Mouse (Mus musculus): ENCODE measurements around the gene Mettl16. TPM values are rescaled to one million over a fixed set of nuclear protein-coding genes. Genes with fewer than 3 reads are reported as not detected.
A peak's percentile ranks its signal among the peaks of the same experiment; 100 is the strongest.

Mettl16 gene
- polyA plus RNA-seq, 1 experiment from 2014 or later = 32.1 TPM

DNA sequence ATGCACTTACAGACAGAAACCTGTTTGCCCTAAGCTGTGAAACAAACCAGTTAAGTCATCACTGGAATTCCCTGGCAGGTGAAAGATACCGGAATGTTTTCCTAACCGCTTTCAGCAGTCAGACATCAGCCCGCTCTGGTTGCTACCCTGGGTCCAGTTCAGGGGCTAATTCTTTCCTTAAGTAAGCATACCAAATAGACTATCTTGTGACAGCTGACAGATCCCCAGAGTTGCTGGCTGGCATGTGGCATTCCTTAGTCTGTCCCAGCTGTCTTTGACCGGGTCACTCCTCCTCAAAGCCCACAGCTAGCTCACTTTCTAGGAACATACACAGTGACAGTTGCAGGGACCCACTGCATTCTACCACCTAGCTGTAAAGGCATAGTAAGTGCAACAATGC is 22.6 kb upstream of the Mettl16 start:
- ATAC-seq = no peak
- Histone ChIP-seq H3K9me3 (replicated peaks; ENCODE audit: control insufficient read depth, low read length) (no peaks in the 10 kb centered on the region), H3K36me3 (ENCODE audit: control insufficient read depth, insufficient read depth, low read length) (no peaks in the 10 kb centered on the region), H3K27me3 (replicated peaks; ENCODE audit: control insufficient read depth, insufficient read depth, low read length) (no peaks in the 10 kb centered on the region), H3K9ac (ENCODE audit: low read length) (no peak overlapping the region), H3K4me2 (ENCODE audit: low read length) (no peak overlapping the region), H3K4me3 (ENCODE audit: low read depth, low read length) (no peak overlapping the region), H3K4me1 (ENCODE audit: control insufficient read depth, insufficient read depth, low read length) (0 out of 2 replicates have a peak, but pooled peaks cover 3% of the 10 kb centered on the region), H3K27ac (ENCODE audit: low read depth, low read length) (no peak overlapping the region)
- WGBS = 87% methylated on average over 4 of the region's 4 CpGs
- no peak for DNase-seq (ENCODE audit: low spot score)

DNA sequence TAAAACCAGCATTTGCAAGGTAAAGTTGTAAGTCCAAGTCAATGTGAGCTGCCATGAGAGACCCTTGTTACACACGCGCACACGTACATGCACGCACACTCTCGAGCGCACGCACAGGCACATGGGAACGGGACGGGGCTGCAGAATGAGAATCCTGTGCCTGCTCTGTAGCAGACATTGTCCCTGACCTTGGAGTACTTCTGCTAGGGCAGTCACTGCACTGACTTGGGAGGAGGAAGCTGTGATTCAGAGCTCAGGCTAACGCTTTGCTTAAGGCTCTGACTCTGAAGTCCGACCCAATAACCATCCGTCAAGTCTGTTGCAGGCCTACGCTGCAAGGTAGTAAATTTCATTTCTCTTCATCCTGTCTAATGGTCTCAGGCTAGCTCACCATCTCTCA is 21.4 kb upstream of the Mettl16 start:
- no peaks in the 10 kb centered on the region for H3K27me3 ChIP-seq (replicated peaks; ENCODE audit: control insufficient read depth, insufficient read depth, low read length)
- no peaks in the 10 kb centered on the region for H3K9me3 ChIP-seq (replicated peaks; ENCODE audit: control insufficient read depth, low read length)
- DNase-seq (ENCODE audit: low spot score) (no peak), ATAC-seq (no peak)
- H3K36me3 ChIP-seq (ENCODE audit: control insufficient read depth, insufficient read depth, low read length) = no peaks in the 10 kb centered on the region
- H3K9ac ChIP-seq (ENCODE audit: low read length) = no peak overlapping the region
- H3K27ac ChIP-seq (ENCODE audit: low read depth, low read length) = no peak overlapping the region
- 95% methylated on average over 13 of the region's 13 CpGs for WGBS
- H3K4me3 ChIP-seq (ENCODE audit: low read depth, low read length) = no peak overlapping the region
- 0 out of 2 replicates have a peak, but pooled peaks cover 3% of the 10 kb centered on the region for H3K4me1 ChIP-seq (ENCODE audit: control insufficient read depth, insufficient read depth, low read length)
- no peak overlapping the region for H3K4me2 ChIP-seq (ENCODE audit: low read length)

DNA sequence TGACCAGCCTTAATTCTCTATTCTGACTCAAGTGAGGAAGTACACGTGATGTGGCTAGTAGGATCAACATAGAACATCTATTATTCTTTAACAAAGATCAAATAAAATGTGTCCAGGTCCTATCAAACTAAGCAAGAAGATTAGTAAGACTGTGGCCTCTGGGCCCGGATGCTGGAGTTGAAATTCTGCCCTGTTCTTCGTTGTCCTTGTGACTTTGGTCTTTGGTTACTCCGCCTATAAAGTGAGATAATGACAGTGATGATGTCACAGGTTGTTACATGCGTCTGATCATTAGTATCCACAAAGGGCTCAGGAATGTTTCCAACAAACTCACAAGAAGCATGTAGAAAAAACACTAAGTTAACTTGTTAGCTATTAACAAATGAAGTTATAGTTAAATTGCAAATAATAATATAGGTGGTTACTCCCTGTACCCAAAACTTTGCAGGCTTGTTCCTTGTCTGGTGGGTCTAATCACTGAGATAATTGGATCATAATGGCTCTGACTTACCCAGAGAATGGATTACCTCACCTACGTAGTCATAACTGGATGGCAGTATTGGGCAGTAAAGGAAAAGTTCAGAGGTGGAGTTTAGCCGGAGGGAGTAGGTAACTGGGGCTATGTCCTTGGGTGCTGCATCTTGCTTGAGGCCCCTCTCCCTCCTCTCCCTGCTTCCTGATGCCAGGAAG is 19.8 kb upstream of the Mettl16 start:
- H3K9ac ChIP-seq (ENCODE audit: low read length) = no peak overlapping the region
- peak overlapping the region; percentile 73; the same call in 1 of the 2 replicates for H3K27ac ChIP-seq (ENCODE audit: low read depth, low read length)
- no peaks in the 10 kb centered on the region for H3K27me3 ChIP-seq (replicated peaks; ENCODE audit: control insufficient read depth, insufficient read depth, low read length)
- no peak overlapping the region for H3K4me3 ChIP-seq (ENCODE audit: low read depth, low read length)
- no peak for DNase-seq (ENCODE audit: low spot score)
- no peaks in the 10 kb centered on the region for H3K9me3 ChIP-seq (replicated peaks; ENCODE audit: control insufficient read depth, low read length)
- ATAC-seq = no peak
- H3K4me1 ChIP-seq (ENCODE audit: control insufficient read depth, insufficient read depth, low read length) = 0 out of 2 replicates have a peak, but pooled peaks cover 3% of the 10 kb centered on the region
- H3K4me2 ChIP-seq (ENCODE audit: low read length) = no peak overlapping the region
- WGBS = 74% methylated on average over 7 of the region's 7 CpGs
- H3K36me3 ChIP-seq (ENCODE audit: control insufficient read depth, insufficient read depth, low read length) = no peaks in the 10 kb centered on the region

DNA sequence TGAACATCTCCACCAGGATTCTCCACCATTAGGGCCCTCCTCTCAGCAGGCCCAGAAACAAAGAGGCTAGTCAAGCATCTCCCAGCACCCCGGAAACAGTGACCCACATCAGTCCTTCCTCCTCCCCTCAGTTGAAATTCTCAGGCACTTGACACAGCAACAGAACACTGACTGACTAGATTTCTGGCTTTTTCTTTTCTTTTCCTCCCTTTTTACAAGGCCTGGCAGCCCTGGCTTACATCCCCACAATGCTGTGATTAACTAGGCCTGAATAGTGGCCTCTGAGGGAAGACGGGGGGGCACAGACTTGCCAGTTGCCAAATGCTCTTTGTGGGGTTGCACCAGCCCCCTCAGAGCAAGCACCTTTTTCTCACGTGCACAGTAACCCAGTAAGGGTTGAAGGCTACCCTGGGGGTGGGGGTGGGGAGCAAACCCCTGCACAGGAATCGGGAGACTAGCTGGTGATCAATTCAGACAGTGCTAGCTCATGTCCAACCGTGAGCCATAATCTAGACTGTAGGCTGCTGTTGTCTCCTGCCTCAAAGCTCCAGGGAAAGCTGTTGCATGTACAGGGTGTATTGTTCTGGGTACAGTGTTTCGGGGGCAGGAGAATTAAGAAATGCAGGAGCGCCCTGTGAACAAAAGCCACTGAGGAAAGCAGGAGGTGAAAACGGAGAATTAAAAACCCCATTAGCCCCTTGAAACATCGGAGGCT is 19.1 kb upstream of the Mettl16 start:
- Histone ChIP-seq H3K27ac (ENCODE audit: low read depth, low read length) (peak overlapping the region; percentile 73), H3K36me3 (ENCODE audit: control insufficient read depth, insufficient read depth, low read length) (no peaks in the 10 kb centered on the region), H3K27me3 (replicated peaks; ENCODE audit: control insufficient read depth, insufficient read depth, low read length) (no peaks in the 10 kb centered on the region), H3K4me3 (ENCODE audit: low read depth, low read length) (no peak overlapping the region), H3K9ac (ENCODE audit: low read length) (peak overlapping the region; percentile 22; the same call in 1 of the 2 replicates), H3K4me2 (ENCODE audit: low read length) (peak overlapping the region; percentile 1; the same call in 1 of the 2 replicates), H3K9me3 (replicated peaks; ENCODE audit: control insufficient read depth, low read length) (no peaks in the 10 kb centered on the region), H3K4me1 (ENCODE audit: control insufficient read depth, insufficient read depth, low read length) (0 out of 2 replicates have a peak, but pooled peaks cover 3% of the 10 kb centered on the region)
- ATAC-seq = peak; percentile 57; the same call in 1 of the 2 replicates
- 8% methylated on average over 9 of the region's 9 CpGs for WGBS
- DNase-seq (ENCODE audit: low spot score) = peak; percentile 54

DNA sequence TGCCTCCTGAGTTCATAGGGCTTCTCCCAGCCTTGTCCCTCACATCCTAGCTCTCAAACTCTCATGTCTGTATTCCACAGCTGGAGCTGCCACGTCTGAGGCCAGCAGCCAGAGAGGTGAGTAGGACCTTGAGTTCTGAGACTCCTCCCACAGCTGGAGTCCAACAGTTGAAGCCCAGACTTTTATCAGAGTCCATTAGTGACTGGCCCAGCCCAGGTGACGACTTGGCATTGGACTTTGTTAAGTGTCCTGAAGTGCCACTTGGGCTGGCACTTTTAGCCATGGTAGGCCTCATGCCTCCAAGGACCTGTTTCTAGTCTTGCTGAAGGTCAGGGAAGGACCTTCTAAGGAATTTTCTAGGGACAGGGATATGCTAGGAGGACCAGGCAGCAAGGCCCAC is 14.0 kb upstream of the Mettl16 start:
- WGBS = 81% methylated on average over 2 of the region's 2 CpGs
- H3K9me3 ChIP-seq (replicated peaks; ENCODE audit: control insufficient read depth, low read length) = no peaks in the 10 kb centered on the region
- 0 out of 2 replicates have a peak, but pooled peaks cover 1% of the 10 kb centered on the region for H3K4me1 ChIP-seq (ENCODE audit: control insufficient read depth, insufficient read depth, low read length)
- no peaks in the 10 kb centered on the region for H3K27me3 ChIP-seq (replicated peaks; ENCODE audit: control insufficient read depth, insufficient read depth, low read length)
- H3K36me3 ChIP-seq (ENCODE audit: control insufficient read depth, insufficient read depth, low read length) = no peaks in the 10 kb centered on the region
- ATAC-seq (no peak), DNase-seq (ENCODE audit: low spot score) (no peak)
- no peak overlapping the region for H3K4me2 ChIP-seq (ENCODE audit: low read length)
- H3K27ac ChIP-seq (ENCODE audit: low read depth, low read length) = no peak overlapping the region
- no peak overlapping the region for H3K4me3 ChIP-seq (ENCODE audit: low read depth, low read length)
- H3K9ac ChIP-seq (ENCODE audit: low read length) = no peak overlapping the region

DNA sequence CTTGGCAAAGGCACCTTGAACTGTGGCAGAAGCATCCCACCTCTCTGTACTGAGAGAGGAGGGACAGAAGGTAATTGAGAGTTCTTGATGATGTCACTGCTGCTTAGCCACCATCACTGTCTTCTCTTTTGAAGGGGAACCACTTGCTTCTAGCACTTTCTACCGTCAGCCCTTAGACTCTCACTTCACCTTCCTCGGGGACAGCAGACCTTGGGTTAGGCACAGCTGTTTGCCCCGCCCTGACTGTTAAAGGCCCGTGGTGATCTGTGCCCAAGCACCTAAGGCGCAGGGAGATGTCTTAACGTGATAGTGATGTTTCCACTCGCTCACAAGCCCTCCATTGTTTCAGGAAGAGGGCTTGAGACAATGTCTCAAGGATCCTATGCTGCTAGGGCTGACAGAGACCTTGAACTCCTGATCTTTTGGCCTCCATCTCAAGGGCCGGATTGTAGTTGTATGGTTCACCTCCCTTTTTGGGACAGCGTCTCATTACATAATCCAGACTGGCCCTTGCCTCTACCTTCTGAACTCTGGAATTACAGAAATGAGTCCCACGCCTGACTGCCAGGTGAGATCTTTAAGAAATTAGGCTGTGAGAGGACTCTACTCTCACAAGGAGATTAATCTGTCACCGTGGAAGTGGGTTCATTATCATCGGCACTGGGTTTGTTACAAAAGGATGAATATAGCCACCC is 9.5 kb upstream of the Mettl16 start:
- DNase-seq (ENCODE audit: low spot score) (no peak), ATAC-seq (no peak)
- no peaks in the 10 kb centered on the region for H3K36me3 ChIP-seq (ENCODE audit: control insufficient read depth, insufficient read depth, low read length)
- no peaks in the 10 kb centered on the region for H3K4me1 ChIP-seq (ENCODE audit: control insufficient read depth, insufficient read depth, low read length)
- H3K9ac ChIP-seq (ENCODE audit: low read length) = no peak overlapping the region
- no peak overlapping the region for H3K27ac ChIP-seq (ENCODE audit: low read depth, low read length)
- no peaks in the 10 kb centered on the region for H3K27me3 ChIP-seq (replicated peaks; ENCODE audit: control insufficient read depth, insufficient read depth, low read length)
- H3K4me2 ChIP-seq (ENCODE audit: low read length) = no peak overlapping the region
- no peak overlapping the region for H3K4me3 ChIP-seq (ENCODE audit: low read depth, low read length)
- WGBS = 77% methylated on average over 12 of the region's 12 CpGs
- no peaks in the 10 kb centered on the region for H3K9me3 ChIP-seq (replicated peaks; ENCODE audit: control insufficient read depth, low read length)

DNA sequence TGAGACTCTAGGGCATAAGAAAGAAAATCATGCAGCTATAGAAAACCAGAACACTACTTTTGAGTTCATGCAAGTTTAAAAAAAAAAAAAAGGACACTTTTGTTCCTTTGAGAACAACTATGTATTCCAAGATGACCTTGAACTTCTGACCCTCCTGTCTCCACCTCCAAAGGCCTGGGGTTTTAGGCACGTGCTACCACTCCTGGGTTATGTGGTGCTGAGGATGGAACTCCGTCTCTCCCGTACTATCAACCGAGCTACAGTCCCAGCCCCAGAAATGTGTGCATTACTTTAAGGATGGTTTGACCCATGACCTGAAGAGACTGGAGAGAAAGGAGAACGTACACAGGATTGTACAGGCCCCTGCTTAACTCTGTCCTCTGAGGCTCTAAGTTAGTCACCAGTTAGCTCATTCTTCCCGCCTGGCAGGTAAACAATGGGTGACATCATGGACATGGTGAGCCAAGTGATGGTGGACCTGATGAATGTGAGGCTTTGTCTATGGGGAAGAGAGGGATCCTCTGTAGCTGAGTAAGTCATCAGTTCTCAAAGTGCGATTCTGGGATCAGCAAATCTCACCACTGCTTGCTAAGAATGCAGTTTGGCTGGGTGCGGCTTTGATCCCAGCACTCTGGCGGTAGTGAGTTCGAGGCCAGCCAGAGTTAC is 6.5 kb upstream of the Mettl16 start:
- ATAC-seq = no peak
- 78% methylated on average over 10 of the region's 10 CpGs for WGBS

DNA sequence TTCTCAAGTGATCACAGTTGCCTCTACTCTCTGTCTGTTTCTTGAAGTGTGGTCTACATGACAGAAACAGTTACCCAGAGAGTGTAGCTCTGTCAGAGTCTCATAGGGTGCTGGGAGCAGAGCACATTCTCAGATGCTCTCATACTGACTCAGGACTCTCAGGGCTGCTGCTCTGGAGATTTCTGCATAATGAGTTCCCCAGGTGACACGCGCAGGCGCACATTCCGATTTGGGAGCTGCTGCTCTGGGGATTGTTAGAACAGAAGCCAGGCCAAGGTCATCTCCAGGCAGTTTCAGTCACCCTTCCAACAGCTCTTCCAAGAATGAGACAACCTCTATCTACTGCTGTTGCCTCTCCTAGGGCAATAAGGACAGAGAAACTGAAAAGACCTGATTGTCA is 3.2 kb upstream of the Mettl16 start:
- WGBS = 90% methylated on average over 4 of the region's 4 CpGs
- no peak overlapping the region for H3K4me3 ChIP-seq (ENCODE audit: low read depth, low read length)
- H3K36me3 ChIP-seq (ENCODE audit: control insufficient read depth, insufficient read depth, low read length) = no peaks in the 10 kb centered on the region
- no peak overlapping the region for H3K4me2 ChIP-seq (ENCODE audit: low read length)
- H3K27me3 ChIP-seq (replicated peaks; ENCODE audit: control insufficient read depth, insufficient read depth, low read length) = no peaks in the 10 kb centered on the region
- no peak for DNase-seq (ENCODE audit: low spot score)
- no peaks in the 10 kb centered on the region for H3K9me3 ChIP-seq (replicated peaks; ENCODE audit: control insufficient read depth, low read length)
- H3K9ac ChIP-seq (ENCODE audit: low read length) = no peak overlapping the region
- ATAC-seq = no peak
- H3K4me1 ChIP-seq (ENCODE audit: control insufficient read depth, insufficient read depth, low read length) = peaks cover 11% of the 10 kb centered on the region
- H3K27ac ChIP-seq (ENCODE audit: low read depth, low read length) = no peak overlapping the region

More for the DNA sequence above, 6.5 kb upstream of the Mettl16 start:
- H3K4me3 ChIP-seq (ENCODE audit: low read depth, low read length) = no peak overlapping the region
- no peaks in the 10 kb centered on the region for H3K27me3 ChIP-seq (replicated peaks; ENCODE audit: control insufficient read depth, insufficient read depth, low read length)
- H3K27ac ChIP-seq (ENCODE audit: low read depth, low read length) = no peak overlapping the region
- H3K4me1 ChIP-seq (ENCODE audit: control insufficient read depth, insufficient read depth, low read length) = no peaks in the 10 kb centered on the region
- H3K9me3 ChIP-seq (replicated peaks; ENCODE audit: control insufficient read depth, low read length) = no peaks in the 10 kb centered on the region
- H3K9ac ChIP-seq (ENCODE audit: low read length) = no peak overlapping the region
- H3K36me3 ChIP-seq (ENCODE audit: control insufficient read depth, insufficient read depth, low read length) = no peaks in the 10 kb centered on the region
- no peak overlapping the region for H3K4me2 ChIP-seq (ENCODE audit: low read length)
- DNase-seq (ENCODE audit: low spot score) = no peak
